Comparison of ENCODE assay signal across 8 mouse cellular contexts in the genomic region with DNA sequence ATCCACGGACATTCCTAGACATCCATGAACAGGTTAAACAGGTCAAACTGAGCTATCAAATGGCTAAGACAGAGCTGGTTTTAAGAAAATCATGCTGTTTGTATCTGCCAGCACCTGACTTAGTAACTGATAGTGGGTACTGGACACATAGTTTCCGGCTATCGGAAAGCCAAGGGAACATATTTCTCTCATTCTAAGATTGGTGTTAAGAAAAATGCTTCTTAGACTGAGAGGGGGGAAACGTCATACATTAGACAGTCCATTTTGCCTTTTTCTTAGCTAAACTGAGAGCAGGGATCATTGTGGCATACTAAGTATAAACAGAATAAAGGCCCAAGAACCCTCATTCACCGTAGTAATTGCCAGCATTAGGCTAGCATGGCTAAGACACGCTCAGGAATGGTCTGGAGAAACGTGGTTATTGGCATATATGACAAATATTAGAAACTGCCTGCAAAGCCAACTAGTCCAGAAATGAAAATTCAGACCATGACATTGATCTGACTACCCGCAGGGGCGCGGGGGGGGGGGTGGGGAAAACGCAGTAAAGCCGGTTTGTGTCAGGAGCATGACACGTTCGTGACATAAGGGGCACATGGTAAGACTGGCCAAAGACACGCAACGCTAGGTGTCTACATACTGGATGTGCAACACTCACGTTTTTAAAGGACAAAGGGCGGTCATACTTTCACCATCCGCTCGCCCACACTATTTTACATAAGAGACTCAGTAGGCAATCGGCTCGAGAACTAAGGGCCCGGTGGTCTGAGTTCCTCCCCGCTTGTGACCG. TPM values are rescaled to one million over a fixed set of nuclear protein-coding genes. Genes with fewer than 3 reads are reported as not detected.
A peak's percentile ranks its signal among the peaks of the same experiment; 100 is the strongest.
DNase-seq lines count a peak whose midpoint lies in the region; ATAC-seq and TF ChIP-seq lines count a peak whose summit lies in the region.

No protein-coding gene starts in this region.

- H3K4me2 ChIP-seq in heart, embryonic 16.5 days (ENCODE audit: low read depth, low read length) = peak overlapping the region; percentile 85
- H3K4me2 ChIP-seq in liver, embryonic 12.5 days = peak overlapping the region; percentile 86
- peak overlapping the region; percentile 74 for H3K4me2 ChIP-seq in myocyte (ENCODE audit: low read depth)

- H3K27me3 ChIP-seq in heart, embryonic 16.5 days (ENCODE audit: control insufficient read depth, insufficient read depth, low read length) = no peaks in the 10 kb centered on the region
- H3K27me3 ChIP-seq in liver, embryonic 12.5 days (replicated peaks) = no peaks in the 10 kb centered on the region
- H3K27me3 ChIP-seq in myocyte (ENCODE audit: control insufficient read depth, insufficient read depth, insufficient read length) = no peaks in the 10 kb centered on the region

- no peaks in the 10 kb centered on the region; the same call in 1 of the 2 replicates for H3K36me3 ChIP-seq in heart, embryonic 16.5 days (ENCODE audit: control insufficient read depth, insufficient read depth)
- H3K36me3 ChIP-seq in liver, embryonic 12.5 days = peaks cover 26% of the 10 kb centered on the region
- peaks cover 5% of the 10 kb centered on the region for H3K36me3 ChIP-seq in myocyte (ENCODE audit: control insufficient read depth, insufficient read depth)

- ATAC-seq in heart, embryonic 16.5 days (replicated peaks; ENCODE audit: extremely low read depth, insufficient read depth, low FRiP score) = peak; percentile 12
- peak; percentile 22 for ATAC-seq in liver, embryonic 12.5 days

- no peak for TF ChIP-seq POLR2A in myocyte (IDR thresholded peaks at IDR 0.05; ENCODE audit: insufficient read length, low read depth)

- peak overlapping the region; percentile 74 for H3K4me3 ChIP-seq in heart, embryonic 16.5 days (ENCODE audit: low read length)
- peak overlapping the region; percentile 95 for H3K4me3 ChIP-seq in liver, embryonic 12.5 days
- peak overlapping the region; percentile 64 for H3K4me3 ChIP-seq in myocyte

- peak overlapping the region; percentile 100 for H3K27ac ChIP-seq in heart, embryonic 16.5 days (ENCODE audit: low read length)
- peak overlapping the region; percentile 97 for H3K27ac ChIP-seq in liver, embryonic 12.5 days

- H3K9me3 ChIP-seq in heart, embryonic 16.5 days (replicated peaks; ENCODE audit: control insufficient read depth, low read length) = no peaks in the 10 kb centered on the region
- no peaks in the 10 kb centered on the region for H3K9me3 ChIP-seq in liver, embryonic 12.5 days (replicated peaks)

- 3% methylated on average over 25 of the region's 25 CpGs for whole genome bisulfite sequencing in heart, embryonic 16.5 days
- 5% methylated on average over 25 of the region's 25 CpGs for WGBS in liver, embryonic 12.5 days (ENCODE audit: insufficient replicate concordance)

- H3K79me2 ChIP-seq in myocyte (ENCODE audit: control insufficient read depth, insufficient read depth) = peaks cover 53% of the 10 kb centered on the region

- peak; percentile 10 for DNase-seq in adrenal gland, postnatal 10 days
- no peak for DNase-seq in adrenal gland, adult 8-10 months
- DNase-seq in 416B (ENCODE audit: low read depth) = peak; percentile 82
- DNase-seq in c-Kit-positive CD71-positive TER-119-positive erythroid progenitor cells, embryonic 14.5 days (ENCODE audit: low spot score) = peak; percentile 56
- no peak for DNase-seq in gastrocnemius, postnatal 10 days

- peak overlapping the region; percentile 100 for H3K9ac ChIP-seq in heart, embryonic 16.5 days (ENCODE audit: low read length)
- peak overlapping the region; percentile 99 for H3K9ac ChIP-seq in liver, embryonic 12.5 days

- peaks cover 28% of the 10 kb centered on the region for H3K4me1 ChIP-seq in heart, embryonic 16.5 days (ENCODE audit: control insufficient read depth, insufficient read depth, low read length)
- peaks cover 50% of the 10 kb centered on the region for H3K4me1 ChIP-seq in liver, embryonic 12.5 days

- peak overlapping the region; percentile 97 for H3ac ChIP-seq in myocyte (ENCODE audit: control insufficient read depth, insufficient read length)

TF ChIP-seq in myocyte, 11 proteins besides CTCF, POLR2A, EP300 and RAD21:
- TF ChIP-seq POLR2AphosphoS2 (IDR thresholded peaks at IDR 0.05; ENCODE audit: insufficient read length, low read depth) (peak; percentile 68), USF1 (IDR thresholded peaks at IDR 0.05; ENCODE audit: low read depth) (peak; percentile 14), SRF (IDR thresholded peaks at IDR 0.05; ENCODE audit: control insufficient read depth, insufficient read length, low read depth) (no peak)

RNA-seq across cellular contexts. Expression of a gene that starts 0.7 kb away (rescaled TPM):
- total RNA-seq in adrenal gland, postnatal 10 days (2021) = 10 to 100 TPM; 41.2 to 41.6 TPM
- 10 to 100 TPM; 48.9 to 56.3 (median 52.6) TPM for total RNA-seq in adrenal gland, adult 8-10 months (2022)
- 49.1 and 57.7 TPM in 2 replicates for polyA plus RNA-seq in heart, embryonic 16.5 days (2015; fragmentation: Nextera tagmentation; extraction: Ambion mirVana)
- 35.7 and 36.3 TPM in 2 replicates for polyA plus RNA-seq in liver, embryonic 12.5 days (2016; fragmentation: Nextera tagmentation; extraction: Ambion mirVana)
- 8.1 TPM for polyA plus RNA-seq in myocyte (2012; fragmentation: generic; extraction: Trizol)
- 10 to 100 TPM; 52.7 to 58.7 TPM for total RNA-seq in gastrocnemius, postnatal 10 days (2021)

RNA-seq across cellular contexts. Expression of a gene that starts 0.8 kb away (rescaled TPM):
- total RNA-seq in adrenal gland, postnatal 10 days (2021) = 100 to 1,000 TPM; 101 to 147 TPM
- total RNA-seq in adrenal gland, adult 8-10 months (2022) = 100 to 1,000 TPM; 105 to 167 (median 132) TPM
- 116 and 124 TPM in 2 replicates for polyA plus RNA-seq in heart, embryonic 16.5 days (2015; fragmentation: Nextera tagmentation; extraction: Ambion mirVana)
- 143 and 144 TPM in 2 replicates for polyA plus RNA-seq in liver, embryonic 12.5 days (2016; fragmentation: Nextera tagmentation; extraction: Ambion mirVana)
- polyA plus RNA-seq in myocyte (2012; fragmentation: generic; extraction: Trizol) = 27.9 TPM
- total RNA-seq in gastrocnemius, postnatal 10 days (2021) = 10 to 100 TPM; 39.2 to 71.9 TPM

RNA-seq across cellular contexts. Expression of a gene that starts 43.3 kb away (rescaled TPM):
- 1 to 10 TPM in 1 of 2 experiments, under 1 TPM in 1; 0.94 to 1.7 TPM for total RNA-seq in adrenal gland, postnatal 10 days (2021)
- 1 to 10 TPM in 1 of 4 experiments, under 1 TPM in 3; 0.61 to 1.8 (median 0.82) TPM for total RNA-seq in adrenal gland, adult 8-10 months (2022)
- polyA plus RNA-seq in heart, embryonic 16.5 days (2015; fragmentation: Nextera tagmentation; extraction: Ambion mirVana) = 5.7 and 6.4 TPM in 2 replicates
- 11.3 and 12.3 TPM in 2 replicates for polyA plus RNA-seq in liver, embryonic 12.5 days (2016; fragmentation: Nextera tagmentation; extraction: Ambion mirVana)
- polyA plus RNA-seq in myocyte (2012; fragmentation: generic; extraction: Trizol) = 0.16 TPM
- total RNA-seq in gastrocnemius, postnatal 10 days (2021) = 1 to 10 TPM in 1 of 2 experiments, under 1 TPM in 1; 0.96 to 1.4 TPM

RNA-seq across cellular contexts. Expression of a gene that starts 56.8 kb away (rescaled TPM):
- total RNA-seq in adrenal gland, postnatal 10 days (2021) = 10 to 100 TPM in 1 of 2 experiments, 1 to 10 TPM in 1; 8.6 to 30.7 TPM
- 1 to 10 TPM; 2.8 to 4.0 (median 3.1) TPM for total RNA-seq in adrenal gland, adult 8-10 months (2022)
- 224 and 231 TPM in 2 replicates for polyA plus RNA-seq in heart, embryonic 16.5 days (2015; fragmentation: Nextera tagmentation; extraction: Ambion mirVana)
- 2.2 and 2.5 TPM in 2 replicates for polyA plus RNA-seq in liver, embryonic 12.5 days (2016; fragmentation: Nextera tagmentation; extraction: Ambion mirVana)
- polyA plus RNA-seq in myocyte (2012; fragmentation: generic; extraction: Trizol) = 24.9 TPM
- total RNA-seq in gastrocnemius, postnatal 10 days (2021) = 100 to 1,000 TPM; 362 to 386 TPM

Comparison
In these comparisons a context has a peak if more than half of its experiments do, and no peak if none do; other contexts are left out.
1. DNase-seq: peak in adrenal gland, postnatal 10 days (single experiment), 416B (single experiment) and c-Kit-positive CD71-positive TER-119-positive erythroid progenitor cells, embryonic 14.5 days (single experiment); none in adrenal gland, adult 8-10 months (single experiment) and gastrocnemius, postnatal 10 days (single experiment).
2. Peak in every context shown above with its lines, with median percentiles within 50 percentile points of each other: H3K4me2 ChIP-seq and H3K4me3 ChIP-seq.